Mouse (Mus musculus) embryonic fibroblast, embryonic 13.5 days (primary cell): ENCODE data around the gene Dnajc16.

Source experiments
- CTCF ChIP-seq: IDR thresholded peaks from 2 replicates; pipeline ENCODE4 v1.5.1; 2011; ENCODE audit warnings: mild to moderate bottlenecking, control low read depth, low read length, moderate library complexity, borderline replicate concordance; ENCODE audit not compliant: insufficient read depth
- POLR2A ChIP-seq: IDR thresholded peaks from 2 replicates; pipeline ENCODE4 v1.6.1; 2011; ENCODE audit warnings: low read depth, mild to moderate bottlenecking, control low read depth, low read length, moderate library complexity

- TF ChIP-seq POLR2A (no peak), CTCF (no peak)
Observed at GRCm38 (mm10) chr4:141736856-141737255, 53.9 kb downstream of the Dnajc16 start.
